ENCODE assay signal across 9 mouse cellular contexts in genomic region chr9:77469791-77470607, GRCm38 (mm10).
DNase-seq lines count a peak whose midpoint lies in the region; ATAC-seq and TF ChIP-seq lines count a peak whose summit lies in the region.
"Had no signal": no experiment of that assay in that cellular context is flagged by ENCODE, and none has a peak within 500 bp of the region (broad histone marks: within the 10 kb centered on the region; RNA-seq: fewer than 3 reads in every experiment).

No protein-coding gene starts in this region.

- no peak overlapping the region for H3K9ac ChIP-seq in heart, adult 2 months (ENCODE audit: low read depth, low read length)

- peak; percentile 33 to 43 for DNase-seq in heart, adult 2 months
- no peak for DNase-seq in heart, adult 8-10 months (ENCODE audit: low spot score)
- DNase-seq in brain, embryonic 14.5 days (ENCODE audit: low read depth): peak; percentile 83
- DNase-seq in heart, postnatal 10 days: peak; percentile 42 to 61
- DNase-seq in layer of hippocampus, adult 18-20 months (ENCODE audit: low spot score in 2 of 2): peak; percentile 50 to 72
- DNase-seq in thymus, postnatal 25 days: peak; percentile 81
- no peak for DNase-seq in gastrocnemius, postnatal 4 days (ENCODE audit: low spot score in 2 of 2)

- TF ChIP-seq CTCF in heart, adult 2 months (IDR thresholded peaks at IDR 0.05): no peak
- TF ChIP-seq CTCF in brain, embryonic 14.5 days (IDR thresholded peaks at IDR 0.05; ENCODE audit: borderline replicate concordance, extremely low read depth, insufficient read depth, insufficient read length): no peak

- intact Hi-C loops in heart, adult 2 months (cut with DNase I): no loop called here
- intact Hi-C loops in heart, postnatal 10 days (cut with DNase I): loop anchor here (5.0 kb wide), 1 partner anchor 72 kb away; the partner anchor contains the start of gene Lrrc1

- TF ChIP-seq EP300 in heart, adult 2 months (IDR thresholded peaks at IDR 0.05; ENCODE audit: insufficient read depth, low read depth, low read length): no peak

- no peaks in the 10 kb centered on the region for H3K27me3 ChIP-seq in heart, adult 2 months (ENCODE audit: control insufficient read depth, insufficient read depth, low read length)
- H3K27me3 ChIP-seq: megakaryocyte, embryonic 14.5 days had no signal

- 55% methylated on average over 20 of the region's 20 CpGs for WGBS in heart, adult 2 months

- ATAC-seq in megakaryocyte progenitor cell, adult 5-6 weeks (replicated peaks; ENCODE audit: poor library complexity): peak; percentile 90

- no peaks in the 10 kb centered on the region for H3K36me3 ChIP-seq in heart, adult 2 months (ENCODE audit: control insufficient read depth, insufficient read depth, low read length)

- H3K79me2 ChIP-seq in heart, adult 2 months (replicated peaks; ENCODE audit: control insufficient read depth, insufficient read depth, low read length): no peaks in the 10 kb centered on the region

- no peak overlapping the region for H3K4me3 ChIP-seq in heart, adult 2 months
- H3K4me3 ChIP-seq: megakaryocyte, embryonic 14.5 days had no signal

- H3K4me1 ChIP-seq in heart, adult 2 months (ENCODE audit: control insufficient read depth, insufficient read depth, low read length): no peaks in the 10 kb centered on the region; the same call in 1 of the 2 replicates
- H3K4me1 ChIP-seq: megakaryocyte, embryonic 14.5 days had no signal

- TF ChIP-seq POLR2A in heart, adult 2 months (IDR thresholded peaks at IDR 0.05; ENCODE audit: insufficient read depth, low read depth, low read length): no peak
- TF ChIP-seq POLR2A in brain, embryonic 14.5 days (IDR thresholded peaks at IDR 0.05; ENCODE audit: borderline replicate concordance, extremely low read depth, insufficient read depth, insufficient read length, poor library complexity, severe bottlenecking): no peak

- no peak overlapping the region for H3K27ac ChIP-seq in heart, adult 2 months

Comparison
In these comparisons a context has a peak if more than half of its experiments do, and no peak if none do; other contexts are left out.
1. DNase-seq: peak in heart, adult 2 months (2 of 2), brain, embryonic 14.5 days (single experiment), heart, postnatal 10 days (2 of 2), layer of hippocampus, adult 18-20 months (2 of 2) and thymus, postnatal 25 days (single experiment); none in heart, adult 8-10 months (single experiment) and gastrocnemius, postnatal 4 days (0 of 2).